Mouse (Mus musculus): ENCODE results near the gene Saa1. TPM values are rescaled to one million over a fixed set of nuclear protein-coding genes. Genes with fewer than 3 reads are reported as not detected.
"Not testable (repeated sequence)": the region's sequence is repeated elsewhere in the genome, so short reads cannot be mapped to it uniquely, and the experiment has no call there.

The Saa1 gene
- total RNA-seq (2021) (not detected), polyA plus RNA-seq (2012; rRNA removed) (not detected in 2 replicates)
- long read RNA-seq = 0 reads

- H3K4me3 ChIP-seq; H3K9ac ChIP-seq (ENCODE audit: low read depth, low read length); H3K36me3 ChIP-seq (ENCODE audit: control insufficient read depth, insufficient read depth, low read length); H3K27me3 ChIP-seq (ENCODE audit: control insufficient read depth, insufficient read depth, low read length); intact Hi-C loops (cut with DNase I); H3K79me2 ChIP-seq (replicated peaks; ENCODE audit: control insufficient read depth, insufficient read depth, low read length); H3K27ac ChIP-seq; H3K4me1 ChIP-seq (ENCODE audit: control insufficient read depth, insufficient read depth, low read length); DNase-seq: not testable (repeated sequence)
- 66% methylated on average over 3 of the region's 3 CpGs for WGBS
These were observed at the start of gene Saa1 for GRCm38 (mm10) chr7:46742880-46743279. TSS of gene Saa1 (minus strand) at chr7:46742980.

- no peaks in the 10 kb centered on the region for H3K27me3 ChIP-seq (ENCODE audit: control insufficient read depth, insufficient read depth, low read length)
- no peak for DNase-seq
- H3K27ac ChIP-seq = no peak overlapping the region
- no peaks in the 10 kb centered on the region for H3K79me2 ChIP-seq (replicated peaks; ENCODE audit: control insufficient read depth, insufficient read depth, low read length)
- no peaks in the 10 kb centered on the region for H3K4me1 ChIP-seq (ENCODE audit: control insufficient read depth, insufficient read depth, low read length)
- H3K4me3 ChIP-seq = no peak overlapping the region
- no peak for TF ChIP-seq CTCF (IDR thresholded peaks at IDR 0.05)
- TF ChIP-seq POLR2A (IDR thresholded peaks at IDR 0.05; ENCODE audit: insufficient read depth, low read depth, low read length) = no peak
- TF ChIP-seq EP300 (IDR thresholded peaks at IDR 0.05; ENCODE audit: insufficient read depth, low read depth, low read length) = no peak
- WGBS = 50% methylated on average over 5 of the region's 5 CpGs
- no peak overlapping the region for H3K9ac ChIP-seq (ENCODE audit: low read depth, low read length)
- H3K36me3 ChIP-seq (ENCODE audit: control insufficient read depth, insufficient read depth, low read length) = peaks cover 2% of the 10 kb centered on the region
- intact Hi-C loops (cut with DNase I) = no loop called here
These were observed 46.5 kb upstream of the Saa1 start for GRCm38 (mm10) chr7:46789177-46789849.

DNA sequence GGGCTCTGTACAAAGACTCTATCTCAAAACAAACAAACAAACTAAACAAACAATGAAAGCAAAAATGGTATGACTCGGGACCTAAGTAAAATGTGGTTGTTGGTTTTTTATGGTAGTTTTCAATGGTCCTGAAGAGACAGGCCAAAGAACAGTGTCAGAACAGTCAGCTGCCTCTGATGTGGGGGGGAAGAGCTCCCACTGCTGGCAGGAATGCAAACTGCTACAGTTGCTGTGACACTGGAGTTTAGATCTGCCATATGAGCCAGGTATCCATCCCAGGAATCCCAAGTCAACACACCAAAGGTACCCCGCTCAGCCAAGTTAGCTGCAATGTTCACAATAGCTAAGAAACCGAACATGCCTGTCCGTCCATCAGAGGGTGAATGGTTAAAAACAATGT is 27.9 kb upstream of the Saa1 start:
- intact Hi-C loops (cut with DNase I) = loop anchor here (5.0 kb wide), 1 partner anchor 58 kb away; the partner anchor contains the start of gene Saal1
- Histone ChIP-seq H3K79me2 (replicated peaks; ENCODE audit: control insufficient read depth, insufficient read depth, low read length) (no peaks in the 10 kb centered on the region), H3K36me3 (ENCODE audit: control insufficient read depth, insufficient read depth, low read length) (no peaks in the 10 kb centered on the region), H3K4me1 (ENCODE audit: control insufficient read depth, insufficient read depth, low read length) (no peaks in the 10 kb centered on the region), H3K27ac (no peak overlapping the region), H3K27me3 (ENCODE audit: control insufficient read depth, insufficient read depth, low read length) (no peaks in the 10 kb centered on the region), H3K4me3 (no peak overlapping the region), H3K9ac (ENCODE audit: low read depth, low read length) (no peak overlapping the region)
- peak; percentile 33 to 62 for DNase-seq
- TF ChIP-seq EP300 (IDR thresholded peaks at IDR 0.05; ENCODE audit: insufficient read depth, low read depth, low read length) = peak; percentile 67; the same call in 1 of the 2 replicates
- peak; percentile 94 for TF ChIP-seq CTCF (IDR thresholded peaks at IDR 0.05)
- no peak for TF ChIP-seq POLR2A (IDR thresholded peaks at IDR 0.05; ENCODE audit: insufficient read depth, low read depth, low read length)
- 57% methylated on average over 4 of the region's 4 CpGs for WGBS

DNA sequence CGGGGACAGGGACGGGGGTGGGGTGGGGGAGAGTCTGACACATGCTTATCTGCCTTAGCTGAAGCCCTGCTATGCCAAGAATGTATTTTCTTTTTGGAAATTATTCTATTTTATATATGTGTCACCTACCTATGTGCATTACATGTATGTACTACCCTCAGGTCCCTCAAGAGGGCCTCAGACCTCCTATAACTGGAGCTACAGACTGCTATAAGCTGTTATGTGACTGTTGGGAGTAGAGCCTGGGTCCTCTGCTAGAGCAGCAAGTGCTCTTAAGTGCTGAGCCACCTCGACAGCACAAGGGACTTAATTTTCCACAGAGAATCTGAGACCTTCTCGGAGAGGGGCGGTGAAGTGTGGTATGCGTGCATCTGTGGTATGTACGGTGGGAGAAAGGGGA is 25.7 kb upstream of the Saa1 start:
- Histone ChIP-seq H3K27me3 (ENCODE audit: control insufficient read depth, insufficient read depth, low read length) (no peaks in the 10 kb centered on the region), H3K36me3 (ENCODE audit: control insufficient read depth, insufficient read depth, low read length) (no peaks in the 10 kb centered on the region), H3K9ac (ENCODE audit: low read depth, low read length) (no peak overlapping the region), H3K27ac (no peak overlapping the region), H3K4me1 (ENCODE audit: control insufficient read depth, insufficient read depth, low read length) (no peaks in the 10 kb centered on the region), H3K4me3 (no peak overlapping the region), H3K79me2 (replicated peaks; ENCODE audit: control insufficient read depth, insufficient read depth, low read length) (no peaks in the 10 kb centered on the region)
- TF ChIP-seq EP300 (IDR thresholded peaks at IDR 0.05; ENCODE audit: insufficient read depth, low read depth, low read length) (no peak), POLR2A (IDR thresholded peaks at IDR 0.05; ENCODE audit: insufficient read depth, low read depth, low read length) (no peak), CTCF (IDR thresholded peaks at IDR 0.05) (no peak)
- no peak for DNase-seq
- 92% methylated on average over 7 of the region's 7 CpGs for WGBS
- intact Hi-C loops (cut with DNase I) = no loop called here

- no peak overlapping the region for H3K27ac ChIP-seq
- H3K4me1 ChIP-seq (ENCODE audit: control insufficient read depth, insufficient read depth, low read length) = no peaks in the 10 kb centered on the region
- no peak overlapping the region for H3K4me3 ChIP-seq
- H3K9ac ChIP-seq (ENCODE audit: low read depth, low read length) = no peak overlapping the region
- DNase-seq = no peak
- intact Hi-C loops (cut with DNase I) = no loop called here
- no peak for TF ChIP-seq EP300 (IDR thresholded peaks at IDR 0.05; ENCODE audit: insufficient read depth, low read depth, low read length)
- no peak for TF ChIP-seq CTCF (IDR thresholded peaks at IDR 0.05)
- no peak for TF ChIP-seq POLR2A (IDR thresholded peaks at IDR 0.05; ENCODE audit: insufficient read depth, low read depth, low read length)
- H3K79me2 ChIP-seq (replicated peaks; ENCODE audit: control insufficient read depth, insufficient read depth, low read length) = no peaks in the 10 kb centered on the region
- H3K36me3 ChIP-seq (ENCODE audit: control insufficient read depth, insufficient read depth, low read length) = no peaks in the 10 kb centered on the region
- H3K27me3 ChIP-seq (ENCODE audit: control insufficient read depth, insufficient read depth, low read length) = no peaks in the 10 kb centered on the region
These were observed 24.6 kb upstream of the Saa1 start for GRCm38 (mm10) chr7:46767371-46767770.

GRCm38 (mm10) chr7:46764672-46765071 is 21.9 kb upstream of the Saa1 start:
- no peak overlapping the region for H3K27ac ChIP-seq
- H3K79me2 ChIP-seq (replicated peaks; ENCODE audit: control insufficient read depth, insufficient read depth, low read length) = no peaks in the 10 kb centered on the region
- H3K9ac ChIP-seq (ENCODE audit: low read depth, low read length) = no peak overlapping the region
- H3K27me3 ChIP-seq (ENCODE audit: control insufficient read depth, insufficient read depth, low read length) = no peaks in the 10 kb centered on the region
- intact Hi-C loops (cut with DNase I) = no loop called here
- DNase-seq = no peak
- no peaks in the 10 kb centered on the region for H3K4me1 ChIP-seq (ENCODE audit: control insufficient read depth, insufficient read depth, low read length)
- H3K36me3 ChIP-seq (ENCODE audit: control insufficient read depth, insufficient read depth, low read length) = no peaks in the 10 kb centered on the region
- no peak for TF ChIP-seq POLR2A (IDR thresholded peaks at IDR 0.05; ENCODE audit: insufficient read depth, low read depth, low read length)
- TF ChIP-seq CTCF (IDR thresholded peaks at IDR 0.05) = no peak
- TF ChIP-seq EP300 (IDR thresholded peaks at IDR 0.05; ENCODE audit: insufficient read depth, low read depth, low read length) = no peak
- 89% methylated on average over 8 of the region's 8 CpGs for WGBS
- H3K4me3 ChIP-seq = no peak overlapping the region

All from heart, adult 2 months (tissue).